Mouse (Mus musculus) small intestine, adult 2 months (tissue): ENCODE data around the gene Dgkh. TPM values are rescaled to one million over a fixed set of nuclear protein-coding genes. Genes with fewer than 3 reads are reported as not detected.

ENCODE experiments used
- H3K27ac ChIP-seq: fragments of 200-500 bp; 2 replicates; pipeline ENCODE4 v1.5.1; 2012; ENCODE audit warnings: low read depth, low read length, control low read depth, inconsistent platforms; ENCODE audit not compliant: insufficient read depth
- H3K27me3 ChIP-seq: fragments of 200-500 bp; 2 replicates; pipeline ENCODE4 v1.6.1; 2012; ENCODE audit warnings: mild to moderate bottlenecking, moderate library complexity, low read length, inconsistent platforms; ENCODE audit not compliant: control insufficient read depth, insufficient read depth
- H3K36me3 ChIP-seq: fragments of 200-500 bp; 2 replicates; pipeline ENCODE4 v1.6.1; 2012; ENCODE audit warnings: mild to moderate bottlenecking, low read length, control low read depth, inconsistent platforms; ENCODE audit not compliant: control insufficient read depth, insufficient read depth
- H3K4me1 ChIP-seq: fragments of 200-500 bp; 2 replicates; pipeline ENCODE4 v1.6.1; 2012; ENCODE audit warnings: low read length, inconsistent platforms, mixed read lengths; ENCODE audit not compliant: control insufficient read depth, insufficient read depth, insufficient read length
- H3K4me3 ChIP-seq: fragments of 200-500 bp; 2 replicates; pipeline ENCODE4 v1.5.1; 2012; ENCODE audit warnings: low read depth, mild to moderate bottlenecking, control low read depth, inconsistent platforms, low read length, moderate library complexity
- CTCF ChIP-seq: fragments of 200-500 bp; IDR thresholded peaks from 2 replicates; pipeline ENCODE4 v1.5.1; 2012; ENCODE audit warnings: low read depth, mild to moderate bottlenecking, control low read depth, inconsistent platforms, low read length, moderate library complexity, mixed read lengths; ENCODE audit not compliant: insufficient replicate concordance, insufficient read length; ENCODE audit errors: extremely low read depth
- POLR2A ChIP-seq: fragments of 200-500 bp; IDR thresholded peaks from 2 replicates; pipeline ENCODE4 v1.6.1; 2012; ENCODE audit warnings: low read depth, mild to moderate bottlenecking, control low read depth, inconsistent platforms, low read length, moderate library complexity
- WGBS: fragments of 180-500 bp; shearing (Covaris S2); methylation state at CpG from one replicate; pipeline ENCODE4 v1.1.7; 2018; 5-methylcytosine and 5-hydroxymethylcytosine counted together
- polyA plus RNA-seq: library from polyadenylated mRNA; depleted of rRNA; stranded (reverse); fragments of >200 nt; gene quantifications from 2 replicates; pipeline ENCODE4 v1.2.3, GENCODE M21; 2012

Dgkh gene
- polyA plus RNA-seq, 1 experiment = 0.60 TPM

GRCm38 (mm10) chr14:78677852-78678588, 54.6 kb downstream of the Dgkh start:
- no peak for TF ChIP-seq CTCF
- no peak for TF ChIP-seq POLR2A
- Histone ChIP-seq H3K27ac (no peak overlapping the region), H3K36me3 (no peaks in the 10 kb centered on the region), H3K27me3 (no peaks in the 10 kb centered on the region), H3K4me3 (no peak overlapping the region), H3K4me1 (no peaks in the 10 kb centered on the region; the same call in 1 of the 2 replicates)
- 44% methylated on average over 7 of the region's 7 CpGs for WGBS

GRCm38 (mm10) chr14:78676457-78676856, 56.1 kb downstream of the Dgkh start:
- Histone ChIP-seq H3K36me3 (no peaks in the 10 kb centered on the region), H3K27me3 (no peaks in the 10 kb centered on the region), H3K4me3 (no peak overlapping the region), H3K27ac (no peak overlapping the region), H3K4me1 (no peaks in the 10 kb centered on the region)
- TF ChIP-seq CTCF = peak; percentile 25; the same call in 1 of the 2 replicates
- no peak for TF ChIP-seq POLR2A
- WGBS = 60% methylated on average over 6 of the region's 6 CpGs

GRCm38 (mm10) chr14:78674606-78675005, 58.0 kb downstream of the Dgkh start:
- 78% methylated on average over 9 of the region's 9 CpGs for WGBS
- no peaks in the 10 kb centered on the region for H3K27me3 ChIP-seq
- H3K4me1 ChIP-seq = no peaks in the 10 kb centered on the region
- H3K36me3 ChIP-seq = no peaks in the 10 kb centered on the region
- H3K27ac ChIP-seq = no peak overlapping the region
- TF ChIP-seq CTCF = no peak
- TF ChIP-seq POLR2A = no peak
- H3K4me3 ChIP-seq = no peak overlapping the region

GRCm38 (mm10) chr14:78669986-78670385, 62.6 kb downstream of the Dgkh start:
- Histone ChIP-seq H3K4me1 (no peaks in the 10 kb centered on the region), H3K27me3 (no peaks in the 10 kb centered on the region), H3K27ac (no peak overlapping the region), H3K4me3 (no peak overlapping the region), H3K36me3 (no peaks in the 10 kb centered on the region)
- WGBS = 61% methylated on average over 10 of the region's 10 CpGs
- TF ChIP-seq POLR2A = no peak
- no peak for TF ChIP-seq CTCF

GRCm38 (mm10) chr14:78668291-78668690, 64.3 kb downstream of the Dgkh start:
- Histone ChIP-seq H3K27ac (no peak overlapping the region), H3K36me3 (no peaks in the 10 kb centered on the region), H3K27me3 (no peaks in the 10 kb centered on the region), H3K4me3 (no peak overlapping the region), H3K4me1 (no peaks in the 10 kb centered on the region)
- TF ChIP-seq CTCF = 0 out of 2 replicates have a peak, but pooled peaks have one; percentile 19
- TF ChIP-seq POLR2A = no peak
- 17% methylated on average over 6 of the region's 6 CpGs for WGBS

GRCm38 (mm10) chr14:78667763-78668162, 64.8 kb downstream of the Dgkh start:
- no peaks in the 10 kb centered on the region for H3K27me3 ChIP-seq
- no peaks in the 10 kb centered on the region for H3K36me3 ChIP-seq
- no peaks in the 10 kb centered on the region for H3K4me1 ChIP-seq
- H3K27ac ChIP-seq = no peak overlapping the region
- TF ChIP-seq CTCF (no peak), POLR2A (no peak)
- WGBS = 61% methylated on average over 5 of the region's 5 CpGs
- H3K4me3 ChIP-seq = no peak overlapping the region

GRCm38 (mm10) chr14:78662641-78663040, 69.9 kb downstream of the Dgkh start:
- H3K27ac ChIP-seq = no peak overlapping the region
- H3K4me3 ChIP-seq = no peak overlapping the region
- no peaks in the 10 kb centered on the region for H3K27me3 ChIP-seq
- no peaks in the 10 kb centered on the region for H3K4me1 ChIP-seq
- TF ChIP-seq POLR2A = no peak
- no peak for TF ChIP-seq CTCF
- H3K36me3 ChIP-seq = no peaks in the 10 kb centered on the region
- WGBS = 82% methylated on average over 5 of the region's 5 CpGs

GRCm38 (mm10) chr14:78661462-78661861, 71.1 kb downstream of the Dgkh start:
- no peak overlapping the region for H3K4me3 ChIP-seq
- H3K36me3 ChIP-seq = no peaks in the 10 kb centered on the region
- 93% methylated on average over 14 of the region's 14 CpGs for WGBS
- TF ChIP-seq CTCF (no peak), POLR2A (no peak)
- no peaks in the 10 kb centered on the region for H3K27me3 ChIP-seq
- H3K27ac ChIP-seq = no peak overlapping the region
- no peaks in the 10 kb centered on the region for H3K4me1 ChIP-seq
